Mouse (Mus musculus) induced T-regulatory cell, adult 2 months (primary cell): ENCODE data around the gene Pttg1ip.
A peak's percentile ranks its signal among the peaks of the same experiment; 100 is the strongest.

Source experiments
- DNase-seq: peaks from one replicate; pipeline ENCODE4 v3.0.0-alpha.2; 2012; ENCODE audit warnings: low read depth

Pttg1ip gene

GRCm38 (mm10) chr10:77606855-77607254 lies 25.3 kb downstream of the Pttg1ip start:
- peak; percentile 79 for DNase-seq

- no peak for DNase-seq
Measured at GRCm38 (mm10) chr10:77607441-77607840, 25.9 kb downstream of the Pttg1ip start.

GRCm38 (mm10) chr10:77608589-77608988 lies 27.1 kb downstream of the Pttg1ip start:
- DNase-seq, result no peak

- DNase-seq, result no peak
Measured at GRCm38 (mm10) chr10:77610221-77610961, 28.9 kb downstream of the Pttg1ip start.

GRCm38 (mm10) chr10:77613409-77613808 lies 31.9 kb downstream of the Pttg1ip start:
- DNase-seq, result no peak

GRCm38 (mm10) chr10:77615647-77616046 lies 34.1 kb downstream of the Pttg1ip start:
- no peak for DNase-seq

GRCm38 (mm10) chr10:77616166-77616565 lies 34.6 kb downstream of the Pttg1ip start:
- DNase-seq, result no peak

GRCm38 (mm10) chr10:77616926-77617325 lies 35.4 kb downstream of the Pttg1ip start:
- DNase-seq, result no peak

GRCm38 (mm10) chr10:77621546-77621945 lies 40.0 kb downstream of the Pttg1ip start:
- DNase-seq, result no peak

- peak; percentile 98 for DNase-seq
Measured at GRCm38 (mm10) chr10:77622055-77622988, 40.8 kb downstream of the Pttg1ip start, which contains the start of gene Ube2g2. TSS of gene Ube2g2 (plus strand) at chr10:77622275.

- DNase-seq, result peak; percentile 51
Measured at GRCm38 (mm10) chr10:77623069-77623492, 41.6 kb downstream of the Pttg1ip start.

- DNase-seq, result no peak
Measured at GRCm38 (mm10) chr10:77623639-77624400, 42.3 kb downstream of the Pttg1ip start.

GRCm38 (mm10) chr10:77624570-77624995 lies 43.1 kb downstream of the Pttg1ip start:
- peak; percentile 31 for DNase-seq

GRCm38 (mm10) chr10:77626036-77626435 lies 44.5 kb downstream of the Pttg1ip start:
- DNase-seq, result no peak

GRCm38 (mm10) chr10:77626591-77626990 lies 45.1 kb downstream of the Pttg1ip start:
- DNase-seq, result no peak

GRCm38 (mm10) chr10:77627497-77627896 lies 46.0 kb downstream of the Pttg1ip start:
- peak; percentile 91 for DNase-seq

- no peak for DNase-seq
Measured at GRCm38 (mm10) chr10:77629163-77629562, 47.6 kb downstream of the Pttg1ip start.

GRCm38 (mm10) chr10:77629970-77630369 lies 48.5 kb downstream of the Pttg1ip start:
- peak; percentile 52 for DNase-seq

GRCm38 (mm10) chr10:77634016-77634415 lies 52.5 kb downstream of the Pttg1ip start:
- DNase-seq, result no peak

- no peak for DNase-seq
Measured at GRCm38 (mm10) chr10:77634452-77635231, 53.1 kb downstream of the Pttg1ip start.

GRCm38 (mm10) chr10:77636234-77636922 lies 54.9 kb downstream of the Pttg1ip start:
- no peak for DNase-seq
